Mouse (Mus musculus) frontal cortex, postnatal 25 days (tissue): ENCODE measurements around the gene 1700061G19Rik.
A peak's percentile ranks its signal among the peaks of the same experiment; 100 is the strongest.

Experiments
- DNase-seq, 2 experiments: peaks; one replicate each; pipeline ENCODE4 v3.0.0; 2022; ENCODE audit warnings: low spot score in 2 of 2

The 1700061G19Rik gene

DNA sequence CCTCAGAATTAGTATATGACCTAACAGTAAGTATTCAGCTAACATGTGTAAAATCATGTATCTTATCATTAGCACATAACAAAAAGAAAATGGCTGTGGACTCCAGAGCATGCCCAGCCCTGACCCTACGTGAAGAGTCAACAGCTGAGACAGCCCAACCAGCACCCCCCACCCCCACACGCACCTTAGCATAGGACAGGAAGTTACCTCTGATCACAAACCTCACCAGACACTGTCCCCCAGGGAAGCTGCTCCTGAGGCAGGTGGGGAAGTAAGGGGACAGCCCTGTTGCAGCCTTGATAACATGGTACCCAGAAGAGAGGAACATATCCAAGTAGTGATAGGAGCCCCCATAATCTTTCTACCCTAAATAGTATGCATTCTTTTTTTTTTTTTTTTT, 50.7 kb downstream of the 1700061G19Rik start:
- no peak for DNase-seq

DNA sequence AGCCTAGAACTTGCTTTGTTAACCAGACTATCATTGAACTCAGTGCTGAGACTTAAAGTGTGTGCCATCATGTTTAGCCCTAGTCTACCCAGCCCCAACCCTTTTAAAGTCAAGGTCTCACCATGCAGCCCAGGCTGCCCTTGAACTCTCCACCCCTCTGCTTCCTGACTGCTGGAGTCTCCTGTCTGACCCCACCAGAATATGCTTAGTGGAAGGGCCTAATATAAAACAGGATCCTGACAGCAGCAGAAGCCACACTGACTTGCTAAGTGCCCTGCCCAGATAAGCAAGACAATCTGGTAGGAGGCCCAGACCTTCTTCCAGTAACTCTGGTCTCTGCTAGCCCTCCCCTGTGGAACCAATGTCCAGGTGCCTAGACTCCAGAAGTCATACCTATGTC, 53.8 kb downstream of the 1700061G19Rik start:
- no peak for DNase-seq

DNA sequence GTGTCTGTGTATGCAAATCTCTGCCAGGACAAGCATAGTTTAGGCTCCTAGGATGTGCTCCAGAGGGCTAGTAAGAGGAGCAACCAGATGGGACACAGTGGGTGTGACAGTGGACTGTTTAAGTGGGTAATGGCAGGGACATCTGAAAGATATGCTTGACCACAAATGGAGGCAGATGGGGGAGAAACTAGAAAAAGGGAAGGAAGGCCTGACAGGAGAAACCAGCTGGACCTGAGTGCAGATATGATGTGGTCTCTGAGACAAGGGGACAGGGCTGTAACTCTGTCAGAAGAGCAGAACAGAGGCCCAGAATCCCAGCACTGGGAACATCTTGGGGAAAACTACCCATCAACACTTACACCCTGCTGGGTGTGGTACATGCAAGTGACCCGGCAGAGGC, 54.3 kb downstream of the 1700061G19Rik start:
- DNase-seq: no peak

DNA sequence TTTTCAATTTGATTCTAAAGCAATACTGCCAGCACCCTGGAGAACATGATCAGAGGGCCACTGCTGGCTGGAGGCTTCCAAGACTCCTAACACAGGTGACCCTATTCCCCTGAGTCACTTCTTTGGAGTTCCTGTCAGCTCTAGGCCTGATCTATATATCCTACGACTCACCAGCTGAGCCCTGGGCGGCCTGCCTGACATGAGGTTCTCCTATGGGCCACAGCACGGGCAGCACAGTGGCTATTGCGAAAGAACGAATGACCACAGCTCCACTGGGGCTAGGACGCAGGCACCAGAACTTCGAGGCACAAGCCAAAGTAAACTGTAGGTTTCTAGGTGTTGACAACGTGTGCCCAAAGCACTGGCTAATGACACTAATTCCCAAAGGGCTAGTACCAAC, 54.7 kb downstream of the 1700061G19Rik start:
- no peak for DNase-seq

DNA sequence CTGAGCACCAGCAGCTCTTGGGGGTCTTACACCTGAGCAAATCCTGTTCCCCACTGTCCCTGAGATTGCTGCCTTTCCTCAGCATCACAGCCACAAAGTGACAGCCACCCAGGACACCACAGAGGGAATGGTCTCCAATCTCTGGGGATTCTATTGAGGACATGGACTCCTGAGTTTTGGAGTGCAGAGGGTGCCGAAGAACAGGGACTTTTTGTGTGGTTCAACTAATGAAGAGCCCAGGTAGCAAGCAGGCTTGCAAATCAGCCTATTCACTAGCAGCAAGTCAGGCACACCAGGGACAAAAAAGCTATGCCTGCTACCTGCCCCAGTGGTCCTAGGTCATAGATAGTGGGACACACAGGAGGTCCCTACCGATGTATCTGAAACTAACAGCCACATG, 58.1 kb downstream of the 1700061G19Rik start:
- DNase-seq: no peak

DNA sequence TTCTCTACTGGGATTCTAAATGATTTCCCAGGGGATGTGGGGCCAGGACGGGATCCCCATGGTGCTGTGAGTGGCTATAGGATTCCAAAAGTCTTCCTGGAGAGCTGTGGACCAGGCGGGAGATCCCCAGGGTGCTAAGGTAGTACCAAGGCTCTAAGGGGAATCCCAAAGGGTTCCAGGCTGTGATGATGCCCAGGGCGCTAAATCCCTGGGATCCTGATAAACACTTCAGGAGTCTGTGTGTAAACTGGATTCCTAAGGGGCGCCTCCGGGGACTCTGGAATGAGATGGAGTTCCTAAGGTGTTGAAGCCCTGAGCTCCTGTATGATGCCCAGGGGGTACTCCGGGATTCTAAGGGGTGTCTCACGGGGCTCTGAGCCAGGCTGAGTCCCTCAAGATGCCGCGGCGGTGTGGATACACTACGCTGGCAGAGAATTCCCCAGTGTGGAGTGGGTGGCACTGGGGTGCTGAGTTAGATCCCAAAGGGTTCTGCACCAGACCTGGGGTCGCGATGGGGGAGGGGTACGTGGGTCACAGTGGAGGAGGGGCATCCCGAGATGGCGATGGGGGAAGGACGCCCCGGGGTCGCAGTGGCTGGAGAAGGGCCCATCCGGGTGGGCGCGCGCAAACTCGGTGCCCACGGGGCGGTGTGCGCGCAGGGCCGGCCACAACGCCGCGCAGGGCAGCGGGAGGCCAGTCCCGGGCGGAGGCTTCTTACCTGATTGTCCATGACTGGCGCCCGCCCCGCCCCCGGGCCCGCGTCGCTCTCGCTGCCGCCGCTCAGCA, 59.5 kb downstream of the 1700061G19Rik start:
- peak; percentile 20 to 25 for DNase-seq

DNA sequence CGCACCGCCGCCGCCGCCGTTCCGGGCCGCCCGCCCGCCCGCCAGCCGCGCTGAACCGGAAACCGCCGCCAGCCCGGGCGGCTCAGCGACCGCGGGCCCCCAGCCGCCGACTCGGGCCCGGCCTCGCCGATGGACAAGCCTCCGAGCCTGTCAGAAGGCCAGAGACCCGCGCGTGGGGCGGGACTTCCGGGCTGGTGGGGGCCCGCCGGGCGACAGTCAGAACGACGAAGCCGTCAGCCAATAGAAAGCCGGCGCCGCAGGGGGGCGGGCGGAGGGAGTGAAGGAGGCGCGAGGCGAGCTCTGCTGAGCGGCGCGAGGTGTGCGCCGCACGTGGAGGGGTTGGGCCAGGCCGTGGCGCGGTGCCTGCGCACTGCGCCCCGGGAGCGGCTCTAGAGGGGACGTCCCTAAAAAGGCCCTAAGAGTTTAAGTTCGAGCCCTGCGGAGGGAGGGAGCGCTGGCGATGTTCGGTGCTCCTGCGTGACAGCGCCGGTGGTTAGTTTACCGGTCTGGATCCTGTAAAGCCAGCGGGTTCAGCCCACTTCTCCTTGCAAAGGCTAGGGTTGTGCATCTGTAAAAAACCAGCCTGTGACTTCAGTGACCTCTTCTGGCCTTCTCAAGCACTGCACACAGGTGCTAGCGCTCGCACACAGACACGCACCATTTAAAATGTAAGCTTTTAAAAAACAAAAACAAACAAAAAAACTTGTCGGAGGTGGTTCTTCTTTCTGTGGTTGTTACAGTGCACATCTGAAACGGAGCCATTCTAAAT, 60.3 kb downstream of the 1700061G19Rik start, which contains the start of gene Mllt1:
Mllt1 (minus strand) TSS at position 53 of the 769 bp plus-strand sequence.
- DNase-seq: peak; percentile 98

DNA sequence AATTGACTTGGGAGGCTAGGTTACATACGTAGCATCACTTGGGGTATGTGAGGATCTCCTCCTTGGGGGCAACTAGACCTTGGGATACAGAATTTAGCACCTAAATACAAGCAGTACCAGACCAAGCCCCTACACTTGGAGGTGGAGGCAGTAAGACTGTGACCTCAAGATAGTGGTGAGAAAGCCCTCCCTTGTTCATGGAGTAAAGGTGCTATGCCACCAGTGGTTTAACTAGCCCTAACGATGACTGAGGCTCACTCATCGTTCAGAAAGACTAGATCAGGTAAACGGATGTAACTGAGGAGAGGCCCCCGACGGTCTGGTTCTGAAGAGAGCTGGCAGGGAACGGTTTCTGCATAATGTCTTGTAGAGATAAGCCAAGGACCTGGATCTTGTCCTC, 61.5 kb downstream of the 1700061G19Rik start:
- DNase-seq: no peak
